In the genomic region with DNA sequence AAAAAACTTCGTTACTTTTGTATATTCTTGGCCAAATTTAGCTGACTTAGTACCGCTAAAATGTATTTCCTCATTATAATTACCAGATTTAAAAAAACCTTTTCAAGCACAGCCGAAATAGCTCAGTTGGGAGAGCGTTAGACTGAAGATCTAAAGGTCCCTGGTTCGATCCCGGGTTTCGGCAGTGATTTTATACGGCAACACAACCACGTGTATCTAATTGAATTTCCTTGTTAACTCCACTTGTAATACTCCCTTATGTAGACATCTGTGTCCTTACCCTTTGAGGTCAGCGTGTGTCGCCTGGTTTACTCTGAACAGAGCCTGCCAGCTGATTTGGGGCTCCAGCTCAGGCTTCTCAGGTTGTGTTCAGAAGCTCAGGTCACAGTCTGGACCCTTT, we compare ENCODE assay signal across 8 mouse cellular contexts. TPM values are rescaled to one million over a fixed set of nuclear protein-coding genes. Genes with fewer than 3 reads are reported as not detected.
DNase-seq lines count a peak whose midpoint lies in the region; ATAC-seq and TF ChIP-seq lines count a peak whose summit lies in the region.

No protein-coding gene starts in this region.

- H3K9me3 ChIP-seq in intestine, postnatal 0 days (ENCODE audit: control insufficient read depth) = no peaks in the 10 kb centered on the region
- H3K9me3 ChIP-seq in limb, embryonic 15.5 days = no peaks in the 10 kb centered on the region
- no peaks in the 10 kb centered on the region for H3K9me3 ChIP-seq in midbrain, embryonic 16.5 days (replicated peaks; ENCODE audit: control insufficient read depth, low read length, poor library complexity, severe bottlenecking)
- H3K9me3 ChIP-seq in stomach, embryonic 14.5 days (ENCODE audit: control insufficient read depth, low read depth, low read length) = no peaks in the 10 kb centered on the region

- WGBS in heart, adult 2 months = 17% methylated on average over 11 of the region's 11 CpGs
- 6% methylated on average over 11 of the region's 11 CpGs for WGBS in intestine, postnatal 0 days
- 3% methylated on average over 11 of the region's 11 CpGs for WGBS in limb, embryonic 15.5 days
- 2% methylated on average over 11 of the region's 11 CpGs for WGBS in midbrain, embryonic 16.5 days
- WGBS in stomach, embryonic 14.5 days = 5% methylated on average over 11 of the region's 11 CpGs

- H3K27me3 ChIP-seq in heart, adult 2 months (ENCODE audit: control insufficient read depth, insufficient read depth, low read length) = no peaks in the 10 kb centered on the region
- H3K27me3 ChIP-seq in intestine, postnatal 0 days (replicated peaks; ENCODE audit: control insufficient read depth, insufficient read depth, low read length) = no peaks in the 10 kb centered on the region
- H3K27me3 ChIP-seq in limb, embryonic 15.5 days = no peaks in the 10 kb centered on the region
- no peaks in the 10 kb centered on the region for H3K27me3 ChIP-seq in midbrain, embryonic 16.5 days (ENCODE audit: control insufficient read depth, insufficient read depth, low read depth, low read length)
- no peaks in the 10 kb centered on the region for H3K27me3 ChIP-seq in stomach, embryonic 14.5 days (ENCODE audit: control insufficient read depth, insufficient read depth, low read length)

- peaks cover 2% of the 10 kb centered on the region; the same call in 1 of the 2 replicates for H3K36me3 ChIP-seq in heart, adult 2 months (ENCODE audit: control insufficient read depth, insufficient read depth, low read length)
- H3K36me3 ChIP-seq in intestine, postnatal 0 days (ENCODE audit: control insufficient read depth, insufficient read depth) = no peaks in the 10 kb centered on the region
- H3K36me3 ChIP-seq in limb, embryonic 15.5 days = no peaks in the 10 kb centered on the region
- no peaks in the 10 kb centered on the region for H3K36me3 ChIP-seq in midbrain, embryonic 16.5 days (ENCODE audit: control insufficient read depth, insufficient read depth, low read length)
- H3K36me3 ChIP-seq in stomach, embryonic 14.5 days (ENCODE audit: control insufficient read depth, insufficient read depth, low read length) = no peaks in the 10 kb centered on the region

- no peak for TF ChIP-seq CTCF in heart, adult 2 months (IDR thresholded peaks at IDR 0.05)
- no peak for TF ChIP-seq CTCF in intestine, postnatal 0 days (IDR thresholded peaks at IDR 0.05; ENCODE audit: low read depth)

- H3K9ac ChIP-seq in heart, adult 2 months (ENCODE audit: low read depth, low read length) = no peak overlapping the region
- H3K9ac ChIP-seq in intestine, postnatal 0 days (ENCODE audit: low read depth, low read length) = no peak overlapping the region
- H3K9ac ChIP-seq in limb, embryonic 15.5 days = no peak overlapping the region
- no peak overlapping the region for H3K9ac ChIP-seq in midbrain, embryonic 16.5 days (ENCODE audit: low read depth, low read length)
- no peak overlapping the region for H3K9ac ChIP-seq in stomach, embryonic 14.5 days (replicated peaks; ENCODE audit: low read depth, low read length)

- ATAC-seq in intestine, postnatal 0 days = no peak
- no peak for ATAC-seq in limb, embryonic 15.5 days (ENCODE audit: insufficient number of reproducible peaks, low FRiP score, low TSS enrichment, low read depth)
- ATAC-seq in midbrain, embryonic 16.5 days = peak; percentile 7; the same call in 1 of the 2 replicates
- peak; percentile 37; the same call in 1 of the 2 replicates for ATAC-seq in stomach, embryonic 14.5 days (ENCODE audit: insufficient number of reproducible peaks, insufficient read depth, low FRiP score, low read depth)

- DNase-seq in 3134 (ENCODE audit: extremely low read depth, insufficient read length, low spot score) (peak; percentile 60), MN1 (ENCODE audit: low spot score) (peak; percentile 83)
- peak; percentile 78 for DNase-seq in embryo, embryonic 11 days
- DNase-seq in heart, adult 2 months = peak; percentile 69 to 72

- H3K27ac ChIP-seq in heart, adult 2 months = no peak overlapping the region
- no peak overlapping the region for H3K27ac ChIP-seq in intestine, postnatal 0 days (ENCODE audit: low read depth, low read length)
- H3K27ac ChIP-seq in limb, embryonic 15.5 days = no peak overlapping the region
- H3K27ac ChIP-seq in midbrain, embryonic 16.5 days (ENCODE audit: low read length) = no peak overlapping the region
- no peak overlapping the region for H3K27ac ChIP-seq in stomach, embryonic 14.5 days (ENCODE audit: low read length)

- peak overlapping the region; percentile 7; the same call in 1 of the 2 replicates for H3K4me2 ChIP-seq in intestine, postnatal 0 days (replicated peaks; ENCODE audit: low read depth)
- H3K4me2 ChIP-seq in limb, embryonic 15.5 days = 0 out of 2 replicates have a peak overlapping the region, but pooled peaks have one; percentile 17
- H3K4me2 ChIP-seq in midbrain, embryonic 16.5 days (ENCODE audit: low read length) = peak overlapping the region; percentile 43
- peak overlapping the region; percentile 29 for H3K4me2 ChIP-seq in stomach, embryonic 14.5 days (replicated peaks; ENCODE audit: low read depth, low read length)

- peaks cover 5% of the 10 kb centered on the region for H3K4me1 ChIP-seq in heart, adult 2 months (ENCODE audit: control insufficient read depth, insufficient read depth, low read length)
- H3K4me1 ChIP-seq in intestine, postnatal 0 days (replicated peaks; ENCODE audit: control insufficient read depth, insufficient read depth, low read length) = no peaks in the 10 kb centered on the region
- peaks cover 8% of the 10 kb centered on the region; the same call in 1 of the 2 replicates for H3K4me1 ChIP-seq in limb, embryonic 15.5 days
- H3K4me1 ChIP-seq in midbrain, embryonic 16.5 days (ENCODE audit: control insufficient read depth, insufficient read depth, low read length) = peaks cover 12% of the 10 kb centered on the region
- H3K4me1 ChIP-seq in stomach, embryonic 14.5 days (ENCODE audit: control insufficient read depth, insufficient read depth, low read length) = peaks cover 18% of the 10 kb centered on the region; the same call in 1 of the 2 replicates

- intact Hi-C loops in heart, adult 2 months (cut with DNase I) = loop anchor here (10.0 kb wide), 2 partner anchors 187 to 1477 kb away; a partner anchor contains a TSS

- H3K4me3 ChIP-seq in heart, adult 2 months = no peak overlapping the region
- no peak overlapping the region for H3K4me3 ChIP-seq in intestine, postnatal 0 days (ENCODE audit: low read depth, low read length)
- H3K4me3 ChIP-seq in limb, embryonic 15.5 days = 0 out of 2 replicates have a peak overlapping the region, but pooled peaks have one; percentile 5
- peak overlapping the region; percentile 23 for H3K4me3 ChIP-seq in midbrain, embryonic 16.5 days (ENCODE audit: low read depth, low read length)
- H3K4me3 ChIP-seq in stomach, embryonic 14.5 days (ENCODE audit: low read depth, low read length) = peak overlapping the region; percentile 2; the same call in 1 of the 2 replicates

- no peaks in the 10 kb centered on the region for H3K79me2 ChIP-seq in heart, adult 2 months (replicated peaks; ENCODE audit: control insufficient read depth, insufficient read depth, low read length)

- no peak for TF ChIP-seq EP300 in heart, adult 2 months (IDR thresholded peaks at IDR 0.05; ENCODE audit: insufficient read depth, low read depth, low read length)

- TF ChIP-seq POLR2A in heart, adult 2 months (IDR thresholded peaks at IDR 0.05; ENCODE audit: insufficient read depth, low read depth, low read length) = no peak

RNA-seq across cellular contexts. Expression of a gene that starts 36.4 kb away (rescaled TPM):
- 10 to 100 TPM; 81.7 to 95.1 TPM for total RNA-seq in heart, adult 2 months (2021)
- 33.8 and 57.2 TPM in 2 replicates for polyA plus RNA-seq in heart, adult 2 months (2012; rRNA removed)
- polyA plus RNA-seq in intestine, postnatal 0 days (2015; fragmentation: Nextera tagmentation; extraction: Ambion mirVana) = 6.2 and 6.9 TPM in 2 replicates
- 4.7 and 5.6 TPM in 2 replicates for polyA plus RNA-seq in limb, embryonic 15.5 days (2015; fragmentation: Nextera tagmentation; extraction: Ambion mirVana)
- 3.3 and 3.6 TPM in 2 replicates for polyA plus RNA-seq in midbrain, embryonic 16.5 days (2015; fragmentation: Nextera tagmentation; extraction: Ambion mirVana)
- 10.9 and 11.2 TPM in 2 replicates for polyA plus RNA-seq in stomach, embryonic 14.5 days (2014; fragmentation: Nextera tagmentation; extraction: Ambion mirVana)

RNA-seq across cellular contexts. Expression of a gene that starts 39.0 kb away (rescaled TPM):
- not detected for total RNA-seq in heart, adult 2 months (2021)
- not detected in 2 replicates for polyA plus RNA-seq in heart, adult 2 months (2012; rRNA removed)
- not detected in 2 replicates for polyA plus RNA-seq in intestine, postnatal 0 days (2015; fragmentation: Nextera tagmentation; extraction: Ambion mirVana)
- 0.03 TPM in 1 of 2 replicates, not detected in the other for polyA plus RNA-seq in limb, embryonic 15.5 days (2015; fragmentation: Nextera tagmentation; extraction: Ambion mirVana)
- polyA plus RNA-seq in midbrain, embryonic 16.5 days (2015; fragmentation: Nextera tagmentation; extraction: Ambion mirVana) = not detected in 2 replicates
- polyA plus RNA-seq in stomach, embryonic 14.5 days (2014; fragmentation: Nextera tagmentation; extraction: Ambion mirVana) = not detected in 2 replicates

Comparison
In these comparisons a context has a peak if more than half of its experiments do, and no peak if none do; other contexts are left out.
1. H3K4me3 ChIP-seq: peak in limb, embryonic 15.5 days (single experiment), midbrain, embryonic 16.5 days (single experiment) and stomach, embryonic 14.5 days (single experiment); none in heart, adult 2 months (single experiment) and intestine, postnatal 0 days (single experiment).
2. ATAC-seq: peak in midbrain, embryonic 16.5 days (single experiment) and stomach, embryonic 14.5 days (single experiment); none in intestine, postnatal 0 days (single experiment) and limb, embryonic 15.5 days (single experiment).
3. Peak in every context shown above with its lines, with median percentiles within 50 percentile points of each other: DNase-seq and H3K4me2 ChIP-seq.